Mouse (Mus musculus) heart, adult 18-20 months (tissue): ENCODE data around the gene Cog2. TPM values are rescaled to one million over a fixed set of nuclear protein-coding genes. Genes with fewer than 3 reads are reported as not detected.

Experiments
- DNase-seq, 2 experiments: peaks; one replicate each; pipeline ENCODE4 v3.0.0; 2021 to 2022; ENCODE audit warnings: mixed read lengths in 1 of 2
- total RNA-seq, 2 experiments: library from RNA; stranded (reverse); gene quantifications; 2 replicates each; pipeline ENCODE4 v1.2.3; 2021

Cog2 gene
- total RNA-seq, 2 experiments from 2014 or later: 25.9 to 28.0 TPM

GRCm38 (mm10) chr8:124516525-124516924, 4.0 kb upstream of the Cog2 start:
- no peak for DNase-seq

GRCm38 (mm10) chr8:124517142-124517541, 3.4 kb upstream of the Cog2 start:
- no peak for DNase-seq

- no peak for DNase-seq
Measured at GRCm38 (mm10) chr8:124521946-124522345, 1.4 kb downstream of the Cog2 start.

GRCm38 (mm10) chr8:124526261-124526660, 5.7 kb downstream of the Cog2 start:
- no peak for DNase-seq

- DNase-seq: peak; percentile 11 to 15
Measured at GRCm38 (mm10) chr8:124530076-124530475, 9.5 kb downstream of the Cog2 start.

GRCm38 (mm10) chr8:124530556-124530955, 10.0 kb downstream of the Cog2 start:
- DNase-seq: no peak

- DNase-seq: no peak
Measured at GRCm38 (mm10) chr8:124530996-124531395, 10.4 kb downstream of the Cog2 start.

- no peak for DNase-seq
Measured at GRCm38 (mm10) chr8:124532626-124533025, 12.1 kb downstream of the Cog2 start.

GRCm38 (mm10) chr8:124535451-124535850, 14.9 kb downstream of the Cog2 start:
- no peak for DNase-seq

- DNase-seq: no peak
Measured at GRCm38 (mm10) chr8:124540906-124541305, 20.3 kb downstream of the Cog2 start.

- DNase-seq: no peak
Measured at GRCm38 (mm10) chr8:124542001-124542400, 21.4 kb downstream of the Cog2 start.

GRCm38 (mm10) chr8:124543272-124543671, 22.7 kb downstream of the Cog2 start:
- no peak for DNase-seq

GRCm38 (mm10) chr8:124546371-124546770, 25.8 kb downstream of the Cog2 start:
- DNase-seq: no peak

- no peak for DNase-seq
Measured at GRCm38 (mm10) chr8:124546815-124547214, 26.2 kb downstream of the Cog2 start.

GRCm38 (mm10) chr8:124547269-124547668, 26.7 kb downstream of the Cog2 start:
- no peak for DNase-seq

- no peak for DNase-seq
Measured at GRCm38 (mm10) chr8:124548187-124548586, 27.6 kb downstream of the Cog2 start.

GRCm38 (mm10) chr8:124551011-124551661, 30.6 kb downstream of the Cog2 start:
- DNase-seq: no peak

- DNase-seq: no peak
Measured at GRCm38 (mm10) chr8:124555113-124555750, 34.7 kb downstream of the Cog2 start.

- DNase-seq: no peak
Measured at GRCm38 (mm10) chr8:124556164-124556563, 35.6 kb downstream of the Cog2 start.

GRCm38 (mm10) chr8:124556658-124557057, 36.1 kb downstream of the Cog2 start:
- DNase-seq: no peak

GRCm38 (mm10) chr8:124557476-124557875, 36.9 kb downstream of the Cog2 start:
- no peak for DNase-seq

GRCm38 (mm10) chr8:124567126-124567525, 46.6 kb downstream of the Cog2 start:
- DNase-seq: no peak

GRCm38 (mm10) chr8:124567584-124567983, 47.0 kb downstream of the Cog2 start:
- peak; percentile 68 to 70 for DNase-seq

GRCm38 (mm10) chr8:124569100-124569499, 48.5 kb downstream of the Cog2 start:
- DNase-seq: peak; percentile 17 to 30
